Mouse (Mus musculus): ENCODE measurements around the gene Olfr1375. TPM values are rescaled to one million over a fixed set of nuclear protein-coding genes. Genes with fewer than 3 reads are reported as not detected.
"Not testable (repeated sequence)": the region's sequence is repeated elsewhere in the genome, so short reads cannot be mapped to it uniquely, and the experiment has no call there.

The Olfr1375 gene
- total RNA-seq (2018; cell fraction: chromatin; rRNA removed): not detected
- total RNA-seq (2018; cell fraction: cytosol; rRNA removed): not detected
- total RNA-seq (2018; cell fraction: nucleus; rRNA removed): not detected
- polyA plus RNA-seq (2018): not detected in 3 replicates

- H3K36me3 ChIP-seq (ENCODE audit: inconsistent target); H3K27ac ChIP-seq; H3K79me2 ChIP-seq (ENCODE audit: inconsistent target); H3K4me3 ChIP-seq (ENCODE audit: inconsistent target): not testable (repeated sequence)
- 86% methylated on average over 2 of the region's 3 CpGs for WGBS (ENCODE audit: missing documents)
These were observed at the start of gene Olfr1375 for GRCm38 (mm10) chr11:51047809-51048208. TSS of gene Olfr1375 (plus strand) at chr11:51048109.

- no peaks in the 10 kb centered on the region for H3K79me2 ChIP-seq (ENCODE audit: inconsistent target)
- H3K4me3 ChIP-seq (ENCODE audit: inconsistent target): no peak within 1 kb of the TSS
- no peaks in the 10 kb centered on the region for H3K36me3 ChIP-seq (ENCODE audit: inconsistent target)
- H3K27ac ChIP-seq: no peak within 1 kb of the TSS
- 76% methylated on average over 5 of the region's 5 CpGs for WGBS (ENCODE audit: missing documents)
These were observed 44.6 kb upstream of the Olfr1375 start, which contains the start of gene Olfr51 for GRCm38 (mm10) chr11:51003296-51003695. TSS of gene Olfr51 (plus strand) at chr11:51003596.

GRCm38 (mm10) chr11:51011821-51012220 lies 36.1 kb upstream of the Olfr1375 start:
- H3K36me3 ChIP-seq (ENCODE audit: inconsistent target): no peaks in the 10 kb centered on the region
- no peak overlapping the region for H3K27ac ChIP-seq
- H3K79me2 ChIP-seq (ENCODE audit: inconsistent target): no peaks in the 10 kb centered on the region
- H3K4me3 ChIP-seq (ENCODE audit: inconsistent target): no peak overlapping the region
- 85% methylated on average over 5 of the region's 5 CpGs for WGBS (ENCODE audit: missing documents)

GRCm38 (mm10) chr11:51013936-51014335 lies 34.0 kb upstream of the Olfr1375 start, which contains the start of gene Olfr54:
TSS of gene Olfr54 (plus strand) at chr11:51014236.
- WGBS (ENCODE audit: missing documents): 55% methylated on average over 1 of the region's 1 CpGs
- Histone ChIP-seq H3K79me2 (ENCODE audit: inconsistent target) (no peaks in the 10 kb centered on the region), H3K27ac (no peak within 1 kb of the TSS), H3K36me3 (ENCODE audit: inconsistent target) (no peaks in the 10 kb centered on the region), H3K4me3 (ENCODE audit: inconsistent target) (no peak within 1 kb of the TSS)

GRCm38 (mm10) chr11:51016341-51016740 lies 31.6 kb upstream of the Olfr1375 start:
- Histone ChIP-seq H3K4me3 (ENCODE audit: inconsistent target) (no peak overlapping the region), H3K36me3 (ENCODE audit: inconsistent target) (no peaks in the 10 kb centered on the region), H3K79me2 (ENCODE audit: inconsistent target) (no peaks in the 10 kb centered on the region), H3K27ac (no peak overlapping the region)
- 64% methylated on average over 2 of the region's 2 CpGs for WGBS (ENCODE audit: missing documents)

- 88% methylated on average over 5 of the region's 11 CpGs for WGBS (ENCODE audit: missing documents)
- H3K4me3 ChIP-seq (ENCODE audit: inconsistent target); H3K79me2 ChIP-seq (ENCODE audit: inconsistent target); H3K27ac ChIP-seq; H3K36me3 ChIP-seq (ENCODE audit: inconsistent target): not testable (repeated sequence)
These were observed 21.1 kb upstream of the Olfr1375 start for GRCm38 (mm10) chr11:51026811-51027210.

- H3K36me3 ChIP-seq (ENCODE audit: inconsistent target); H3K4me3 ChIP-seq (ENCODE audit: inconsistent target); H3K27ac ChIP-seq; H3K79me2 ChIP-seq (ENCODE audit: inconsistent target): not testable (repeated sequence)
- WGBS (ENCODE audit: missing documents): 69% methylated on average over 8 of the region's 8 CpGs
These were observed 18.5 kb upstream of the Olfr1375 start for GRCm38 (mm10) chr11:51029381-51029780.

GRCm38 (mm10) chr11:51030225-51030624 lies 17.7 kb upstream of the Olfr1375 start:
- H3K36me3 ChIP-seq (ENCODE audit: inconsistent target): no peaks in the 10 kb centered on the region
- no peak overlapping the region for H3K27ac ChIP-seq
- H3K79me2 ChIP-seq (ENCODE audit: inconsistent target): no peaks in the 10 kb centered on the region
- no peak overlapping the region for H3K4me3 ChIP-seq (ENCODE audit: inconsistent target)
- 81% methylated on average over 2 of the region's 2 CpGs for WGBS (ENCODE audit: missing documents)

GRCm38 (mm10) chr11:51032851-51033250 lies 15.1 kb upstream of the Olfr1375 start:
- no peak overlapping the region for H3K27ac ChIP-seq
- no peaks in the 10 kb centered on the region for H3K36me3 ChIP-seq (ENCODE audit: inconsistent target)
- H3K4me3 ChIP-seq (ENCODE audit: inconsistent target): no peak overlapping the region
- 42% methylated on average over 1 of the region's 1 CpGs for WGBS (ENCODE audit: missing documents)
- H3K79me2 ChIP-seq (ENCODE audit: inconsistent target): no peaks in the 10 kb centered on the region

- H3K79me2 ChIP-seq (ENCODE audit: inconsistent target); H3K4me3 ChIP-seq (ENCODE audit: inconsistent target); H3K27ac ChIP-seq; H3K36me3 ChIP-seq (ENCODE audit: inconsistent target): not testable (repeated sequence)
These were observed 13.8 kb upstream of the Olfr1375 start for GRCm38 (mm10) chr11:51034141-51034540.

- no peak overlapping the region for H3K4me3 ChIP-seq (ENCODE audit: inconsistent target)
- no peaks in the 10 kb centered on the region for H3K36me3 ChIP-seq (ENCODE audit: inconsistent target)
- H3K79me2 ChIP-seq (ENCODE audit: inconsistent target): no peaks in the 10 kb centered on the region
- WGBS (ENCODE audit: missing documents): 93% methylated on average over 2 of the region's 2 CpGs
- H3K27ac ChIP-seq: no peak overlapping the region
These were observed 12.0 kb upstream of the Olfr1375 start for GRCm38 (mm10) chr11:51035951-51036350.

- H3K79me2 ChIP-seq (ENCODE audit: inconsistent target); H3K4me3 ChIP-seq (ENCODE audit: inconsistent target); H3K36me3 ChIP-seq (ENCODE audit: inconsistent target); H3K27ac ChIP-seq: not testable (repeated sequence)
- WGBS (ENCODE audit: missing documents): 65% methylated on average over 3 of the region's 3 CpGs
These were observed 3.1 kb upstream of the Olfr1375 start for GRCm38 (mm10) chr11:51044776-51045175.

- no peaks in the 10 kb centered on the region for H3K36me3 ChIP-seq (ENCODE audit: inconsistent target)
- 51% methylated on average over 2 of the region's 2 CpGs for WGBS (ENCODE audit: missing documents)
- H3K79me2 ChIP-seq (ENCODE audit: inconsistent target): no peaks in the 10 kb centered on the region
- no peak overlapping the region for H3K27ac ChIP-seq
- H3K4me3 ChIP-seq (ENCODE audit: inconsistent target): no peak overlapping the region
These were observed 3.8 kb downstream of the Olfr1375 start for GRCm38 (mm10) chr11:51051678-51052077.

GRCm38 (mm10) chr11:51053230-51053629 lies 5.3 kb downstream of the Olfr1375 start:
- H3K27ac ChIP-seq: no peak overlapping the region
- 42% methylated on average over 3 of the region's 3 CpGs for WGBS (ENCODE audit: missing documents)
- no peaks in the 10 kb centered on the region for H3K79me2 ChIP-seq (ENCODE audit: inconsistent target)
- no peaks in the 10 kb centered on the region for H3K36me3 ChIP-seq (ENCODE audit: inconsistent target)
- no peak overlapping the region for H3K4me3 ChIP-seq (ENCODE audit: inconsistent target)

- H3K4me3 ChIP-seq (ENCODE audit: inconsistent target): no peak within 1 kb of the TSS
- H3K79me2 ChIP-seq (ENCODE audit: inconsistent target): no peaks in the 10 kb centered on the region
- 2% methylated on average over 32 of the region's 32 CpGs for WGBS (ENCODE audit: missing documents)
- H3K36me3 ChIP-seq (ENCODE audit: inconsistent target): no peaks in the 10 kb centered on the region
- H3K27ac ChIP-seq: no peak within 1 kb of the TSS
These were observed 11.3 kb downstream of the Olfr1375 start, which contains the start of gene Zfp354a for GRCm38 (mm10) chr11:51059151-51059571. TSS of gene Zfp354a (plus strand) at chr11:51059257.

- Histone ChIP-seq H3K4me3 (ENCODE audit: inconsistent target) (no peak overlapping the region), H3K27ac (no peak overlapping the region), H3K79me2 (ENCODE audit: inconsistent target) (no peaks in the 10 kb centered on the region), H3K36me3 (ENCODE audit: inconsistent target) (no peaks in the 10 kb centered on the region)
- 16% methylated on average over 14 of the region's 14 CpGs for WGBS (ENCODE audit: missing documents)
These were observed 11.7 kb downstream of the Olfr1375 start for GRCm38 (mm10) chr11:51059640-51060039.

Data from macrophage (primary cell).